Mouse (Mus musculus): ENCODE results near the gene Nexn.
A peak's percentile ranks its signal among the peaks of the same experiment; 100 is the strongest.
"Not testable (repeated sequence)": the region's sequence is repeated elsewhere in the genome, so short reads cannot be mapped to it uniquely, and the experiment has no call there.

Gene Nexn

GRCm38 (mm10) chr3:152266036-152266421 is at the start of gene Nexn:
TSS of gene Nexn (minus strand) at chr3:152266350.
- peak; percentile 30 for DNase-seq (ENCODE audit: low read depth, low spot score)

GRCm38 (mm10) chr3:152315613-152316012 is 49.5 kb upstream of the Nexn start:
- DNase-seq (ENCODE audit: low read depth, low spot score), result peak; percentile 89

- not testable (repeated sequence) for DNase-seq (ENCODE audit: low read depth, low spot score)
Observed at GRCm38 (mm10) chr3:152314666-152315065, 48.5 kb upstream of the Nexn start.

- DNase-seq (ENCODE audit: low read depth, low spot score), result no peak
Observed at GRCm38 (mm10) chr3:152309250-152309645, 43.1 kb upstream of the Nexn start.

- no peak for DNase-seq (ENCODE audit: low read depth, low spot score)
Observed at GRCm38 (mm10) chr3:152308485-152309249, 42.5 kb upstream of the Nexn start.

- no peak for DNase-seq (ENCODE audit: low read depth, low spot score)
Observed at GRCm38 (mm10) chr3:152305971-152306370, 39.8 kb upstream of the Nexn start.

GRCm38 (mm10) chr3:152305080-152305479 is 38.9 kb upstream of the Nexn start:
- DNase-seq (ENCODE audit: low read depth, low spot score), result no peak

- no peak for DNase-seq (ENCODE audit: low read depth, low spot score)
Observed at GRCm38 (mm10) chr3:152304093-152304815, 38.1 kb upstream of the Nexn start.

GRCm38 (mm10) chr3:152302991-152303390 is 36.8 kb upstream of the Nexn start:
- DNase-seq (ENCODE audit: low read depth, low spot score), result no peak

GRCm38 (mm10) chr3:152300376-152301337 is 34.5 kb upstream of the Nexn start:
- peak; percentile 19 for DNase-seq (ENCODE audit: low read depth, low spot score)

GRCm38 (mm10) chr3:152295896-152296295 is 29.7 kb upstream of the Nexn start:
- no peak for DNase-seq (ENCODE audit: low read depth, low spot score)

GRCm38 (mm10) chr3:152294400-152294799 is 28.2 kb upstream of the Nexn start:
- DNase-seq (ENCODE audit: low read depth, low spot score), result no peak

- DNase-seq (ENCODE audit: low read depth, low spot score), result no peak
Observed at GRCm38 (mm10) chr3:152293530-152294181, 27.5 kb upstream of the Nexn start.

- no peak for DNase-seq (ENCODE audit: low read depth, low spot score)
Observed at GRCm38 (mm10) chr3:152291895-152292294, 25.7 kb upstream of the Nexn start.

GRCm38 (mm10) chr3:152290175-152290798 is 24.1 kb upstream of the Nexn start:
- no peak for DNase-seq (ENCODE audit: low read depth, low spot score)

GRCm38 (mm10) chr3:152288740-152289139 is 22.6 kb upstream of the Nexn start:
- no peak for DNase-seq (ENCODE audit: low read depth, low spot score)

GRCm38 (mm10) chr3:152288276-152288675 is 22.1 kb upstream of the Nexn start:
- no peak for DNase-seq (ENCODE audit: low read depth, low spot score)

- DNase-seq (ENCODE audit: low read depth, low spot score), result peak; percentile 26
Observed at GRCm38 (mm10) chr3:152287810-152288209, 21.7 kb upstream of the Nexn start.

- no peak for DNase-seq (ENCODE audit: low read depth, low spot score)
Observed at GRCm38 (mm10) chr3:152284759-152285158, 18.6 kb upstream of the Nexn start.

- DNase-seq (ENCODE audit: low read depth, low spot score), result no peak
Observed at GRCm38 (mm10) chr3:152284306-152284705, 18.2 kb upstream of the Nexn start.

- no peak for DNase-seq (ENCODE audit: low read depth, low spot score)
Observed at GRCm38 (mm10) chr3:152282126-152282525, 16.0 kb upstream of the Nexn start.

Measured in ES-CJ7 (cell line).